Mouse (Mus musculus): ENCODE measurements around the gene Bend5.

The Bend5 gene

DNA sequence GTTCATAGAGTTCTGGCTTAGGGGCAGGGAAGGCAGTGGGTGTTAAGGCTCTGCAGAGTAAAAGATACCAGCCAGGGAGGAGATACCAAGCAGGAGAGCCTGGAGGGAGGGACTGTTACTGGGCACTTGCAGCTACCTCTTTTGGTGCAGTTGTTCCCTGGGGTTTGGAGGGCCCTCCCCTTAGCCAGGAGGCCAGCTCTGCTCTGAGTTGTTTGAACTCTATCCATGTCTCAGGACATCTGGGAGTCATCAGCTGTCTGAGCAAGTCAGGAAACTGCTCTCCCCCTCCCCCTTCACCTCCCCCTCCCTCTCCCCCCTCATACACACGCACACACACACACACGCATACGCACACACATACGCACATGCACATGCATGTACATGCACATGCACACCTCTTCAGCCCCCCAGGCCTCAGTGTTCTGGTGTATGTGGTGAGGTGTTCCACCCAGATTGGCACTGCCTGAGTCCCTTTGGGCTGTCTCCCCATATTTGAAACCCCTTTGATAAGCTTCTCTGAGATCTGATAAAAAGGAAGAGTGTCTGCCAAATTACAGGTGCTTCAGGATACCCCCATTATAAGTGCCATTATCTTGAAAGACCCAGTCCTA, 72.5 kb downstream of the Bend5 start:
- DNase-seq: no peak

DNA sequence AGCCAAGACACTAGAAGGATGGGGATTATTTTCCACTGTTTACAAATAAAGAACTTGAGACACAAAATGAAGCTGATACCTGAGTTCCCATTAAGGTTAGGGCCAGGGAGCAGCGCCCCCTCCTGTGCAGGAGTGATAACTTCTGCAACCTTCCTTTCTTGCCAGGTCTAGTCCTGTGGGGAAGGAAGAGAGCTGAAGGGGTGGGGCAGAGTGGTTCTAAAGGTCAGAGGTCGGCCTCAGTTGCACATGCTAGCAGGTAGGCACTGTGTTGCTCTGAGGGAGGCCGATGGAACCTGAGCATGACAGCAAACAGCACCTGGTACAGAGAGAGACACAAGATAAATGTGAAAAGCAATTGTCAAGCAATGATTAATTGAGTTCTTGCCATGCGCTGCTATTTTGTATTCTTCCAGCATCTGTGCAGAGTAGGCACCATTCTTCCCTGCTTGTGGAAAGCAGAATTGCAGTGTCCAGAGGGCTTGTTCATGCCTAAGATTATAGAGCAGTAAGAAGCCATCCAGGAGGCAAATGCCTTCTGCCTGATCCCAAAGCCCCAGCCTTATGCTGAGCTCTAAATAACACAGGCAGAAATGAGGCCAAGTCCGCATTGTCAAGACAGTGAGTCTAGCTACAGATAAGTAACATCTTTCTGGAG, 79.1 kb downstream of the Bend5 start:
- DNase-seq: peak in 1 of 2 experiments; percentile 50

DNA sequence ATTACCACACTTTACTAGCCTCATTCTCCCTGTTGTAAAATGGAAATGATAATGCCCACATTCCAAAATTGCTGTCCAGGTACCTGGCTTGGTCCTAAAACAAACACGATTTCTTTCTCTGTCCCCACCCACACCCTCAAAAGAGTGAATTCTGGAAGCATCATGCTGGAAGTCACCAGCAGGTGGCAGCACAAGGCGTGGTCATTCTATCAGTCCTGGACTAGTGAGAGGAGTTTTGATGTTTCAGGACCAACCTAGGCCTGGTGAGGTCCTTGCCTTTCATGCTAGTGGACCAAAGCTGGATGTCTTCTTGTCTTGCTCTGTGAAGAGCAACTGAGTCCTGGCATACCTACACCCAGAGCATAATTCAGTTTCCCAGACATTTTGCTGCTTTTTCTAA, 81.1 kb downstream of the Bend5 start:
- DNase-seq: peak; percentile 52 to 88

DNA sequence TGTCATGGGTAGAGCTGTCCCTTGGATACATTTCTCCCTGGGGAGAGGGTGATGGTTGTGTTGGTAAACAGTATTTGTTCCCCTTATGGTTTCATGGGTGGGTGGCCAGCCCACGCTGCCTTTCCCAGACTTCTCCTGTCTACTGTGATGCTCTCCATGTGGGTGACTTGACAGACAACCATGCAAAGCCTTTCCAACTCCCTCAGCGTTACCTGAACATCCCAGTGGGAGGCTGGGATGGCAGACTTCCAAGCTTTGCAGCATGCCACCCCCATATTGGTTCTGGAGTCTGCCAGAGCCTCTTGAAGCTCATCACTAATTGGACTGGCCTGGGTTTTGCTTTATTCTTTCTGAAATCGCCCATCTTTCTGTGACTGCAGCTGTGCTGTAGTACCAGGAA, 83.9 kb downstream of the Bend5 start:
- DNase-seq: no peak

DNA sequence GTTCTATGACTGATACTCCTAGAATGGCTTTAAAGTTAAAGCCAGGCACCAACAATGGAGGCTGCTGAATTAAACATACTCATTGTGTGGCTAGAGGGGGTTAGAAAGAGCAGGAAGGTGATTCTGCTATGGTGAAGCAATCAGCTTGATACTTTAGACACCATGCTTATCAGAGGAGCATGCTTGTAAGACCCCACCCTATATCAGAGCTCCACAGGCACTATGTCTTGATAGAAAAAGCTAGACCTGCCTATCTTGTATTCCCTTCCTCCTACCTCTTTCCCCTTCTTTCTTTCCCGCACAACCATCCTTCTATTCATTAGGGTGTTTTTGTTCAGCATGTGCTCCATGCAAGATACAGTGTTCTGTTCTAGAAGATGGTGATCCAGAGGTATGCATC, 86.6 kb downstream of the Bend5 start:
- DNase-seq: no peak

DNA sequence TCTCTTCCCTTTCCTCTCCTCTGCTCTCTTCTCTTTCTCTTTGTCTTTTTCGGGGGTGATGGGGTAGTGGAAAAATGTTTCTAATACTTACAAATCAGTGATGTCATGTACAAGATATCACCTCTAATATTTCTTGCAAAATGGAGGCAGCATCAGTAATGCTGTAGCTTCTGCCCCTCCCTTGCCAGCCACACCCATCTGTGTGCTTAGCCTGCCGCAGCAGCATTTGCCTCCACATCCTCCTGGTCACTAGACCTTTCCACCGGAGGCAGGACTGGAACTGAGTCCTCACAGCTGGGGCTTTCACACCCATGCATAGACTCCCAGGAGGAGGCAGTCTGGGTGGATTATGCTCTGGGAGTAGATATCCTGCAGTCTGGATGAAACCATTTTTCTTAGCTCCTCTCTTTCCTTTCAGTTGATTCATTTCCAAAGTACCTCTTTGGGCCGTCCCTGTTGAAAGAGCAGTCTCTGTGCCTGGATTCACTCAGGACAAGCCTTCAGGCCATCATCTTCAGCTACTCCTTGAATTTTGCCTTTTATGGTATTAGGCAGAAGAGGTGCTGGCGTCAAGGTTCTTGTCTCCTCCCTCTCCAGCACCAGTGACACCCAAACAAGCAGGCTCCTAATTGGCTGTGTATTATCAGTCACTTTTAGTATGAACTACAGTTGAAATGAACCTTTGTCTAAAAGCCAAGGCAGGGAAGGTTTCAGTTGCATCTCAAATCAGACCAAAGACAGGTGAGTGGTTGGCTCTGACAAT, 88.3 kb downstream of the Bend5 start:
- no peak for DNase-seq

DNA sequence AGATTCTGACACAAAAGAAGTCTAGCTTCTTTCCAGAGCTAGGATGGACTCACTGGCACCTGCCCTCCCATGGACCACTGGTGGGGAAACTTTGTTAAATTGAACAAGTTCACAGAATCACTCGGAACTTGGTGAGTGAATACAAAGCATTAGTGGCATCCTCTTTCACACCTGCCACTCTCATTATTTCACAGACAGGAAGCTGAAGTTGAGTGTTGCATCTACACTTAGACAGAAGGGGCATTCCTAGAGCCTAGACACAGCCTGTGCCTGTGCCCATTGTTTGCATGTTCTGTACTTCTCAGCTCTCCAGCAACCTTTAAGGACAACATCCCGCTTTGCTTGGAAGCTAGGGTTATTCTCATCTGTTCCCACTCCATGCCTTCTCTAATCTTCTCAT, 90.1 kb downstream of the Bend5 start:
- DNase-seq: no peak
